Mouse (Mus musculus) midbrain, postnatal 0 days (tissue): ENCODE results near the gene Kcnh2. TPM values are rescaled to one million over a fixed set of nuclear protein-coding genes. Genes with fewer than 3 reads are reported as not detected.
"Not testable (repeated sequence)": the region's sequence is repeated elsewhere in the genome, so short reads cannot be mapped to it uniquely, and the experiment has no call there.

Source experiments
- ATAC-seq: fragments of 200-750 bp; cut with Nextera tagmentation; 2 replicates; pipeline ENCODE4 v1.8.0; 2017; ENCODE audit warnings: moderate number of reproducible peaks, mild to moderate bottlenecking, moderate TSS enrichment, moderate library complexity; ENCODE audit not compliant: low FRiP score
- DNase-seq: peaks from one replicate; pipeline ENCODE4 v3.0.0-alpha.2; 2015; ENCODE audit warnings: low spot score
- H3K27ac ChIP-seq: fragments of 300-500 bp; sonication (generic); 2 replicates; pipeline ENCODE4 v1.5.1; 2014; ENCODE audit warnings: low read depth, mild to moderate bottlenecking, low read length, mixed read lengths
- H3K27me3 ChIP-seq: fragments of 300-500 bp; sonication (generic); 2 replicates; pipeline ENCODE4 v1.6.1; 2014; ENCODE audit warnings: low read length, control low read depth, mixed read lengths; ENCODE audit not compliant: insufficient read depth
- H3K36me3 ChIP-seq: fragments of 300-500 bp; sonication (generic); 2 replicates; pipeline ENCODE4 v1.6.1; 2014; ENCODE audit warnings: low read length, control low read depth, mixed read lengths; ENCODE audit not compliant: insufficient read depth
- H3K4me1 ChIP-seq: fragments of 300-500 bp; sonication (generic); 2 replicates; pipeline ENCODE4 v1.6.1; 2014; ENCODE audit warnings: mild to moderate bottlenecking, control low read depth, antibody characterized with exemption, low read length, mixed read lengths; ENCODE audit not compliant: insufficient read depth
- H3K4me2 ChIP-seq: fragments of 300-500 bp; sonication (generic); 2 replicates; pipeline ENCODE4 v1.6.1; 2014; ENCODE audit warnings: low read depth, mild to moderate bottlenecking, low read length, mixed read lengths; ENCODE audit not compliant: poor library complexity, severe bottlenecking
- H3K4me3 ChIP-seq: fragments of 300-500 bp; sonication (generic); 2 replicates; pipeline ENCODE4 v1.5.1; 2014; ENCODE audit warnings: low read depth, mild to moderate bottlenecking, low read length, moderate library complexity
- H3K9ac ChIP-seq: fragments of 300-500 bp; sonication (generic); replicated peaks from 2 replicates; pipeline ENCODE4 v1.6.1; 2014; ENCODE audit warnings: mild to moderate bottlenecking, low read length, moderate library complexity, mixed read lengths; ENCODE audit not compliant: poor library complexity, severe bottlenecking
- H3K9me3 ChIP-seq: fragments of 300-500 bp; sonication (generic); 2 replicates; pipeline ENCODE4 v1.6.1; 2016; ENCODE audit warnings: low read length, control low read depth
- CTCF ChIP-seq: IDR thresholded peaks from 2 replicates; pipeline ENCODE4 v1.5.1; 2016; ENCODE audit warnings: antibody characterized with exemption, mild to moderate bottlenecking
- WGBS: fragments of 180-500 bp; shearing (Covaris S2); extraction: QIAGEN DNeasy Blood & Tissue Kit; methylation state at CpG from one replicate; pipeline ENCODE4 v1.1.7; 2014; 5-methylcytosine and 5-hydroxymethylcytosine counted together
- polyA plus RNA-seq: library from polyadenylated mRNA; unstranded; fragments of >200 nt; fragmentation: Nextera tagmentation; extraction: Ambion mirVana; gene quantifications from 2 replicates; pipeline ENCODE4 v1.2.1, GENCODE M21; 2015
- total RNA-seq: library from RNA; depleted of rRNA; stranded (reverse); fragments of >200 nt; gene quantifications from 2 replicates; pipeline ENCODE4 v1.2.3, GENCODE M21; 2014; rRNA removed

The Kcnh2 gene
- total RNA-seq = 46.9 and 60.2 TPM in 2 replicates
- polyA plus RNA-seq = 10.1 and 11.1 TPM in 2 replicates

DNA sequence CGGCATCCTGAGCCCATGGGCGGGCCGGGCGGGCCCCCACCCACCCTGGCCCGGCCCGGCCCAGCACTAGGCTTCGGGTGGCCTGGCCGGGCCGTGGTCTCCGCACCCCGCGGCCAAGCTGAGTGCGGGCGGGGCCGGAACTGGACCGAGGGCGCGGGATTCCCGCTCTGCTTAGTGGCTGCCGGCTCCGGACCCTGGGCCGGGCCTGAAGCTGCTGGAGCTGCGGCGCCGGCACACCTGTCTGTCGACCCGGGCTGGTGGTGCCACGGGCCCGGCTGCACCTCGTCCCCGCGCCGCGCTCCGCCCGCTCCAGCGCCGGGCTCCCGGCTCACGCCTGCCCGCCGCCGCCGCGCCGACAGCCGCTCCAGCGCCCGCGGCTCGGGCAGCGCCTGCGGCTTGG, at the start of gene Kcnh2:
Gene Kcnh2 (minus strand): TSS at position 327 of the 400 bp plus-strand sequence.
- peak within 1 kb of the TSS; percentile 86 for H3K27ac ChIP-seq
- under 1% methylated on average over 24 of the region's 53 CpGs for WGBS
- H3K9ac ChIP-seq = peak within 1 kb of the TSS; percentile 81
- H3K27me3 ChIP-seq = no peaks in the 10 kb centered on the region
- H3K4me2 ChIP-seq = peak within 1 kb of the TSS; percentile 78
- no peaks in the 10 kb centered on the region for H3K9me3 ChIP-seq
- DNase-seq (no peak), ATAC-seq (no peak; the same call in 1 of the 2 replicates)
- no peak for TF ChIP-seq CTCF
- H3K4me1 ChIP-seq = peaks cover 25% of the 10 kb centered on the region
- peak within 1 kb of the TSS; percentile 88 for H3K4me3 ChIP-seq
- H3K36me3 ChIP-seq = no peaks in the 10 kb centered on the region; the same call in 1 of the 2 replicates

DNA sequence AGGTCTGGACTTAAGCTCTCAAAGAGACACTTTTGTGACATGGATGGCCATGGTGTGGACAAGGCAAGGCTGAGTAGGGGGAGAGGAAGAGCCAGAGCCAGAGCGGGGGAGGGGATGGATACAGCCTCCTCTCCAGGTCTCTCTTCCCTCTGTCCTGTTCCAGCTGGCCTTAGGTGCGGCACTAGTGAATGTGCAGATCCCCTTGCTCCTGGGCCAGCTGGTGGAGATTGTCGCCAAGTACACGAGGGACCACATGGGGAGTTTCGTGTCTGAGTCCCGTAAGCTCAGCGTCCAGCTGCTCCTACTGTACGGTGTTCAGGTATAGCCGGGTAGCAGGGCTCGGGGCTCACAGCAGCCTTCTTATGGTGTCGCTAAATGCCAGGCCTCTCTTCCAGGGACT, 49.0 kb upstream of the Kcnh2 start:
- 92% methylated on average over 11 of the region's 11 CpGs for WGBS
- no peak for TF ChIP-seq CTCF
- no peaks in the 10 kb centered on the region for H3K4me1 ChIP-seq
- ATAC-seq (no peak), DNase-seq (no peak)
- no peaks in the 10 kb centered on the region for H3K9me3 ChIP-seq
- H3K36me3 ChIP-seq = peaks cover 29% of the 10 kb centered on the region
- no peak overlapping the region for H3K27ac ChIP-seq
- H3K27me3 ChIP-seq = no peaks in the 10 kb centered on the region
- H3K4me3 ChIP-seq = no peak overlapping the region
- no peak overlapping the region for H3K4me2 ChIP-seq
- no peak overlapping the region for H3K9ac ChIP-seq

DNA sequence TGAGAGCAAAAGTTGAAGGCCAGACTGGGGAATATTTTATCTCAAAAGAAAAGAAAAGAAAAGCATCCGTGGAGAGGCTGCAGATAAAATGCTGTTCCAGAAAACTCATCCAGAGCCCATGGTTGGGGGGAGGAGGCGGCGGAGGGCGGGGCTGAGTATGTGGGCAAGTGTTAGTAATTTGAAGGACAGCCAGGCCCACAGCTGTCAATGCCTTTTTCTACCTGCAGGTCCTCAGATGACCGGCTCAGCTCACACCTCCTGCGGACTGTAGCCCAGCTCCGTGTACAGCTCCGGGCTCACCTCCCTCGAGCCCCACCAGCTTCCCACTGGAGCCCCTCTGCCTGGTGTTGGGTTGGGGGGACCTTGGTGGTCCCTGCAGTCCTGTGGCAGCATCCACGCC, 48.3 kb upstream of the Kcnh2 start:
- no peaks in the 10 kb centered on the region for H3K4me1 ChIP-seq
- H3K27ac ChIP-seq = no peak overlapping the region
- no peak overlapping the region for H3K9ac ChIP-seq
- no peak overlapping the region for H3K4me3 ChIP-seq
- 90% methylated on average over 10 of the region's 10 CpGs for WGBS
- no peaks in the 10 kb centered on the region for H3K27me3 ChIP-seq
- H3K4me2 ChIP-seq = no peak overlapping the region
- H3K9me3 ChIP-seq = no peaks in the 10 kb centered on the region
- DNase-seq (no peak), ATAC-seq (no peak)
- no peak for TF ChIP-seq CTCF
- peaks cover 26% of the 10 kb centered on the region for H3K36me3 ChIP-seq

DNA sequence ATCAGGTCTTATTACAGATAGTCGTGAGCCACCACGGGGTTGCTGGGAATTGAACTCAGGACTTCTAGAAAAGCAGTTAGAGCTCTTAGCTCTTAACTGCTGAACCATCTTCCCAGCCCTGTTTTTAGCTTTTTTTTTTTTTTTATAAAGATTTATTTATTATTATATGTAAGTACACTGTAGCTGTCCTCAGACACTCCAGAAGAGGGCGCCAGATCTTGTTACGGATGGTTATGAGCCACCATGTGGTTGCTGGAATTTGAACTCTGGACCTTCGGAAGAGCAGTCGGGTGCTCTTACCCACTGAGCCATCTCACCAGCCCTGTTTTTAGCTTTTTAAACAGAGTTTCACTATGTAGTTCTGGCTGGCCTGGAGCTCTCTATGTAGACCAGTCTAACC, 44.9 kb upstream of the Kcnh2 start:
- not testable (repeated sequence) for H3K9me3 ChIP-seq, H3K4me1 ChIP-seq, DNase-seq, H3K4me3 ChIP-seq, ATAC-seq, H3K27me3 ChIP-seq, H3K9ac ChIP-seq, H3K27ac ChIP-seq, H3K4me2 ChIP-seq, H3K36me3 ChIP-seq
- WGBS = 91% methylated on average over 6 of the region's 6 CpGs
- TF ChIP-seq CTCF = peak; percentile 18; the same call in 1 of the 2 replicates

DNA sequence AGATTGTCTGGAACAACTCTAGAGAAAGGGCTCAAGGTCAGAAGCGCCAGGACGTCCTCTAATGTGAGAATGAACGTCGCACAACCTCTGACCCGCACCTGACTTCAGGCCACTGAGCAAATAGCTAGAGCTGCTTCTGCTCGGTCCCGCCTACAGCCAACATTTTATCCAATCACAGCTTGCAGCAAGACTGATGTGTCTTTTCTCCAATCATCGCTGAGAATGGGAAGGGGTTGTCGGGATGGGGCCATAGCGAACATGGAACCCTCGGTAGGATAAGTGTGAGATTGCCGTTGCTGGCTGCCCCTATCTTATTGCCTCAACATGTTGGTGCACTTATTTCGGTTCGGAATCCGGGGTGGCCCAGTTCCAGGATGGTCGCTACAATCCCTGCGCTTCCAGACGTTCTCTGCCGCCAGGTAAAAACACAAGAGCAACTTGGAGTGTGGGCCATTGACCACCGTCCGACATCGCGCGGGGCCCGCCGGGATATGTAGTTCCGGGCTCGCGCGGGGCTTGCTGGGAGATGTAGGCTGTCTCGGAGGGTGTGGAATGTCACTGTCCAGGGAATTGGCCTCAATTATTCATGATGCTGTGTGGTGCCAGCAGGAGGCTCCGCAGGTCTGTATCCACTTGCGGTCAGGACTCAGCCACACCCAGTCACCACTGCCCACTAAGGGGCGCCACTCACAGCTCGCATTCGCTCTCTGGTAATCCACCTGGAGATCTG, 42.9 kb upstream of the Kcnh2 start:
- no peaks in the 10 kb centered on the region for H3K4me1 ChIP-seq
- peak overlapping the region; percentile 58 for H3K9ac ChIP-seq
- 0 out of 2 replicates have a peak, but pooled peaks cover 3% of the 10 kb centered on the region for H3K27me3 ChIP-seq
- no peaks in the 10 kb centered on the region for H3K36me3 ChIP-seq
- DNase-seq (peak; percentile 97), ATAC-seq (peak; percentile 94)
- WGBS = under 1% methylated on average over 36 of the region's 36 CpGs
- H3K9me3 ChIP-seq = no peaks in the 10 kb centered on the region
- H3K4me3 ChIP-seq = peak overlapping the region; percentile 50
- peak overlapping the region; percentile 61 for H3K4me2 ChIP-seq
- peak; percentile 83 for TF ChIP-seq CTCF
- H3K27ac ChIP-seq = peak overlapping the region; percentile 82

DNA sequence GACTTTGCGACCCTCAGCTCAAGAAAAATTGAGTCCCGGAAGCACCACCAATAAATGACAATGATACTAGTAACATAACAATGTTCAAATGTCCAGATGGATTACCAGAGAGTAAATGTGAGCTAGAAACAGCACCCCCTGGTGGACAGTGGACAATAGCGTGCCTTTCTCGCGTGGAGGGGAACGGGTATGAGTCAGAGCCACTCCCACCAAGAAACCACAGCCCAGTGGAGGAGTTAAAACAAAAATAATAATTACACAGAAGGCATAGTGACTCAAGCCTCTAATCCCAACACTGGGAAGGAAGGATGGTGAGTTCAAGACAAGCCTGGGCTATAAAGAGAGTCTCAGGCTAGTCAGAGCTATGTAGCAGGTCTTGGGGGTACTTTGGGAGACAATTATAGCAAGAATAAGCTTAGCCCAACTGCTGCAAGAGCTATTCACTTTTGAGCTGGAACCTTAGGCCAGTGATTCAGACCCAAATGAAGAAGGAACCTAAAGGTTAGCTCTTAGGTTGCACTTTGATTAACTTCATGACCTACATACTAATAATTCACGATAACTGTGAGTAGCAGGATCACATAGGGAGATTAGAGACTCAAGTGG, 42.1 kb upstream of the Kcnh2 start, which contains the start of gene Abcb8:
Gene Abcb8 (plus strand): TSS at position 272 of the 606 bp plus-strand sequence.
- 22% methylated on average over 7 of the region's 7 CpGs for WGBS
- peak within 1 kb of the TSS; percentile 82 for H3K27ac ChIP-seq
- peak within 1 kb of the TSS; percentile 61 for H3K4me2 ChIP-seq
- peak; percentile 85 for TF ChIP-seq CTCF
- peak within 1 kb of the TSS; percentile 58 for H3K9ac ChIP-seq
- peak within 1 kb of the TSS; percentile 50 for H3K4me3 ChIP-seq
- no peak; the same call in 1 of the 2 replicates for ATAC-seq
- DNase-seq = peak; percentile 84
- 0 out of 2 replicates have a peak, but pooled peaks cover 3% of the 10 kb centered on the region for H3K27me3 ChIP-seq
- no peaks in the 10 kb centered on the region for H3K9me3 ChIP-seq
- no peaks in the 10 kb centered on the region for H3K4me1 ChIP-seq
- H3K36me3 ChIP-seq = no peaks in the 10 kb centered on the region
